Mouse (Mus musculus): ENCODE measurements at regions not wholly inside any gene's neighbourhood (a gene's known extent, or its start where the extent isn't known, plus 50 kb on each side); places are given as distances from the start of the nearest gene placed in this dataset.

DNA sequence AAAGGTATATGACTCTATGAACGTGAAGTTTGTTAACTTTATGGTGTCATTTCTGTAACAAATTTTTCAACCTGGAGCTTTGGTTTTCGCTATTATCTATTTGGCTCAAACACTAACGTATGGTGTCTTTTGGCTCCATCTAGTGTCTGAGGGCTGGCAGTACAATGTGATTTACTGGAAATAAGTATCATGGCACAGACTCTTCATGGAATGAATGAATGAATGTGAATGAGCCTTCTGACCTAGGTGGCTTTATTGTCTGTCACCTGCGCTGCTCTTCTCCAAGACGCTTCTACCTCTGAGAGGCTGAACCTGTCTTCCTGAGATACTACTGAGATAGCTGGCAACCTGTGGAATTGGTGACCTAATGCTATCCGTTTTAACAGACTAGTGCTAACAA is 87.1 kb downstream of the Gm9733 start:
- TF ChIP-seq CTCF (IDR thresholded peaks at IDR 0.05; ENCODE audit: borderline replicate concordance, extremely low read depth, insufficient read depth, insufficient read length) = peak; percentile 62; the same call in 1 of the 2 replicates
- no peak for TF ChIP-seq POLR2A (IDR thresholded peaks at IDR 0.05; ENCODE audit: borderline replicate concordance, extremely low read depth, insufficient read depth, insufficient read length, poor library complexity, severe bottlenecking)
